Mouse (Mus musculus) hindlimb bud, embryonic 11.5 days (tissue): ENCODE measurements around the gene Map1s.
"Not testable (repeated sequence)": the region's sequence is repeated elsewhere in the genome, so short reads cannot be mapped to it uniquely, and the experiment has no call there.

ENCODE experiments used
- DNase-seq: peaks from one replicate; pipeline ENCODE4 v3.0.0-alpha.2; 2012; ENCODE audit warnings: low read depth, low spot score; ENCODE audit errors: extremely low spot score

Gene Map1s

DNA sequence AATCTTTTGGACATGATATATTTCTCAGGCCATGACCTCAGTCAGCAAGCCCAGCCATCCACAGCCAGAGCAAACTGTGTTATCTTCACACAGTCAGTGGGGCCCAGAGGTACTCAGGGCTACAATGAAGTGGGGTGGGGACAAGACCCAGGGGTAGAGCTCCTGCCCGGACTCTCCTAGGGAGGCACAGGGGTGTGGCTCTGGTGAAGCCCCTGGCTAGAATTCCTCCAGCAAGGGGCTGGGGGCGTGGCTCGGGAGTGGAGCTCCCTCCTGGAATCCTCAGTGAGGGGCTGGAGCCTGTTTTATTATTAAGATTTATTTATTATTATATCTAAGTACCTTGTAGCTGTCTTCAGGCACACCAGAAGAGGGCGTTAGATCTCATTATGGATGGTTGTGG, 29.4 kb upstream of the Map1s start:
- no peak for DNase-seq

- no peak for DNase-seq
These were observed 27.6 kb upstream of the Map1s start for GRCm38 (mm10) chr8:70878178-70878577.

GRCm38 (mm10) chr8:70879500-70879899, 26.2 kb upstream of the Map1s start:
- no peak for DNase-seq

DNA sequence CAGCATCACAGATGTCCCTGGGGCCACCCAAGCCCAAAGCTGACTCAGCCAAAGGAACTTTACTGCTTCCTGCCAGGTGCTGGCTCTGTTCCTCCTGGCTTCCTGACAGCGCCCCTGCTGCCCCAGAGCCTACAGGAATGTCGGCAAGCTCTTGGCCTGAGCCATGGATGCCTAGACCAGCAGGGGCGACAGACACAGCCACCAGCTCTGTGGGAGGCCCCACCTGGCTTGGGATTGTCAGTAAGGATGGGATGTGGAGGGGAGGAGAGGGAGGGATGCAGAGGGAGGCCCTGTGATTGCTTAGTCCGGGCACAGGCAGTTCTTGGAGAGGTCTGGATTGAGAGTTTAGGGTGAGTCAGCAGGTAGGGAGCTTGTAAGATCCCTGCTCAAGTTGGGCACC, 25.6 kb upstream of the Map1s start:
- no peak for DNase-seq

DNA sequence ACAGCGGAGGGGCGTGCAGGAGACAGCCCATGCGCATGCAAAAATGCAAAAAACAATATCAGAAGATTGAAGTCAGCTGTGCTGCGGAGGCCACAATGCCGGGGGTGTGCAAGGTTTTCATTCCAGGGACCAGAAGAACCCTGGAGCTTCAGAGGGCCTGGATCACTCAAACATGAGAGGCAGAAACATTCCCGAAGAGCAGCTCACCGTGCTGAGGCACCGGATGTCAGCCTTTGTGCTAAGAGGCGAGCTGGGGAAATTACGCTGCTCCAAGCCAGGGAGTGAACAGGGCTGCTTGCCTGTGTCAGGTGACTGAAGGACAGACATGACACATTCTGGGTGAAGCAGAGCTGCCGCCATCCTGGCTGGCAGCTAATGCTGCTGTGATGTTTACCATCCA, 25.2 kb upstream of the Map1s start:
- no peak for DNase-seq

DNA sequence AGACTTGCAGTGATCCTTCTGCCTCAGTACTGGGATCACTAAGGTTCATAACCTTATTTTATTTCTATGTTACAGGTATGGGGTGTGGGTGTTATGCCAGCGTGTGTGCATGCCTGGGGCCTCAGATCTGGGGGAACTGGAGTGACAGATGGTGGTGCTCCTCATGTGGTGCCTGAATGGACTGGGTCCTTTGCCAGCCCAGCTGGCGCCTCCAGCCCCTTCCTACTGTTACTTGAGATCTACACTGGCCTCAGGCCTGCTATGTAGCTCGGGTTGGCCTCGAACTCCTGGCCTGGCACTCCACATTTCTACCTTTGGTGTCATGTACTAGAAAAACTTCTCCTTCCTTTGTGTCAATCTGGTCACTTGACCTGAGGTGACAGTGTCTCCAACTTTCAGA, 21.5 kb upstream of the Map1s start:
- DNase-seq, result no peak

DNA sequence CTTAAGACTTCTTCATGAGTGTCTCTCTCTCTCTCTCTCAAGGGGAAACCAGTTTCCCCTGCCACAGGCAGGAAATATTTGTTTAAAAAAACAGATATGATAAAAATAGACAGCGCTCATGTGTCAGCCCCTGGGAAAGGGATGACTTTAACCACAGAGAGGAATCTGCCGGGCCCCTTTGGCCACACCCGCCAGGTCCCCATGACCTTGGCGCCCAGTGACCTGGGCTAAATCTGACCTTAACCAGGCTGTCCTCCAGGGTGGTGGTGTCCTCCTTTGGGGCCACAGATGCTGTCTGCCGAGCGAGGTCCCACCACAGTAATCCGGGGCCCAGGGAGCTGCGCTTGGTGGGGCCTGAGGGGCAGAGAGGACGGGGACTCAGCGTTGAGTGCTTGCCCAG, 21.0 kb upstream of the Map1s start:
- no peak for DNase-seq

GRCm38 (mm10) chr8:70885612-70886011, 20.1 kb upstream of the Map1s start:
- DNase-seq, result no peak

DNA sequence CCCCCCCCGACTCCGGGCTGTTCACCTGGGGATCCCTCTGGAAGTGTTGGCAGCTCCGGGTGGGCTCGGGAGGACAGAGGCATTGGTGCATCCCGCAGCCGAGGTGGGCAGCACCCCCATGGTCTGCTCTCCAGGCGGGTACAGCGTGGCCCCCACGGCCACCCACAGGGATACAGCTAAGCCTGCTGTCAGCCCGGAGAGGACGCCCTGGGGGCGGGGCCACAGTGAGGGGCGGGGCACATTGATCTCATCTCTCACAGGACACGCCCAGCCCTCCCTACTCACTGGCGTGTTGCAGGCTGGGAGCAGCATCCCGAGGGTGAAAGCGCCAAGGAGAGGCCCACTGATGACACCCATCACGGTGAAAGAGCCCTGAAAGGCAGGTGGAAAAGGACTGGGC, 18.1 kb upstream of the Map1s start:
- DNase-seq, result no peak

- no peak for DNase-seq
These were observed 15.1 kb upstream of the Map1s start for GRCm38 (mm10) chr8:70890656-70891055.

GRCm38 (mm10) chr8:70891356-70891755, 14.4 kb upstream of the Map1s start:
- no peak for DNase-seq

DNA sequence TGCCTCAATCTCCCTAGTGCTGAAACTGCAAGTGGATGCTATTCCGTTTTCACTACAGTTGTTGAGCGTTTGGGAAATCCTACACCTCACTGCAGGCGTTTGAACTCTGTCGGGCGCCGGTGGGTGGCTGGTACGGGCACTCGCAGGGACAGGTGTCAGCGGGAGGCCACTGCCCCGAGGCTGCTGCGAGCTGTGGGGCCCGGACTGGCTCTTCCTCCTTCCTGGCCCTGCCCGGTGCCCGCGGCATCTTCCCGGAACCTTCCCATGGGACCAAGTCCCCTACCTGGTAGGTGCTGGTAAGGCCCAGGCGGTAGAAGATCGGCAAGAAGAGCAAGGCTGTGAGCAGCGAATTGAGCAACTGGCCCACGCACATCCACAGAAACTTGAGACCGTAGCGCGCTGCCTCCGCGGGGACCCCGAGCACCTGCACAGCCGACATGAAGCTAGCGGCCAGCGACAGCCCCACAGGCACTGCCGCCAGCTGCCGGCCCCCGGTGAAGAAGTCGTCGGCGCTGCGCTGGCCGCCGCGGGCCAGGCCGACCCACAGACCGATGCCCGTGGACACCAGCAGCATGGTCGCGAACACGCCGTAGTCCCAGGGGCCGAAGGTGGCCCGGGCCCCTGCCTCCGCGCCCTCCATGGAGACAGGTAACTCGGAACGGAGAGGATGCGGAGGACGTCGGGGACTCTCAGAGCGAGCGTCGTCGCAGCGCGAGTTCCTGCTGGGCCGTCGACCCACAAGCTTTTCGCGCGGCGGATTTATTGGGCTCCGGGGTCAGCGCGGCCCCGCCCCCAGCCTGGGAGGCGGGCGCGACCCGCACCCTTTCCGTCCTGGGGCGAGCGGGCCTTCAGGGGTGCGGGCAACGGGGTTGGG, 13.5 kb upstream of the Map1s start, which contains the start of gene Slc5a5:
Gene Slc5a5 (minus strand): TSS at position 736 of the 874 bp plus-strand sequence.
- DNase-seq, result no peak

DNA sequence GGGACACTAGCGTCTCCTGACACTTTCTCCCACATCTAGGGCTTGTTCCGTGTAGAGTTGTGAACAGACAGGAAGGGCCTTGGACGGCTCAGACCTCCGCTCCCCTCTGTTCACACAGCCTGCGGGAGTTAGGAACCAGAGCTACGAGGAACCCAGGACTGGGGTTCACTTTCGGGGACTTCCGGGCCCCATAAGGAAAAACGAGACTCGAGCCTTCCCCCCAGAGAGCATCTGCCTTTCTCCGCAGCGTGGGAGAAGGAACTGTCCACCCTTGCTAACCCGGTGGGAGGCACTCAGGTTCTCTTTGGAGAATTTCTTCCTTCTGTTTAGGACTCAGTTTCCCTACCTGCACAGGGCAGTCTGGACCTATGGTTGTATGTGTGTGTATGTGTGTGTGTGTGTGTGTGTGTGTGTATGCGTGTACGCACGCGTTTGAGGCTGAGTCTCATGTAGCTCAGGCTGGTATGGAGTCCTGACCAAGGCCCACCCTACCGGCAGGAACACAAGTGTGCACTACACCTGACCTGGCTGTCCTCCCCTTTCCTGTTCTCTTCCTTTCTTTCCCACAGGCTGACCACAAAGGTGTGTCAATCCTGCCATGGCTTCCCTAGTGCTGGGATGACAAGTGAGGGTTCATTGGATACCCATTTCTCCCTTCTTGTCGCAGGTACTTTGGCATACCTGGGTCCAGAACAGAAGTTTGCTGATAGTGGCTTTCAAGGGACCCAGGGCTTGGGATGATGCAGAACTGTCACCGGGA, 12.7 kb upstream of the Map1s start:
- no peak for DNase-seq

DNA sequence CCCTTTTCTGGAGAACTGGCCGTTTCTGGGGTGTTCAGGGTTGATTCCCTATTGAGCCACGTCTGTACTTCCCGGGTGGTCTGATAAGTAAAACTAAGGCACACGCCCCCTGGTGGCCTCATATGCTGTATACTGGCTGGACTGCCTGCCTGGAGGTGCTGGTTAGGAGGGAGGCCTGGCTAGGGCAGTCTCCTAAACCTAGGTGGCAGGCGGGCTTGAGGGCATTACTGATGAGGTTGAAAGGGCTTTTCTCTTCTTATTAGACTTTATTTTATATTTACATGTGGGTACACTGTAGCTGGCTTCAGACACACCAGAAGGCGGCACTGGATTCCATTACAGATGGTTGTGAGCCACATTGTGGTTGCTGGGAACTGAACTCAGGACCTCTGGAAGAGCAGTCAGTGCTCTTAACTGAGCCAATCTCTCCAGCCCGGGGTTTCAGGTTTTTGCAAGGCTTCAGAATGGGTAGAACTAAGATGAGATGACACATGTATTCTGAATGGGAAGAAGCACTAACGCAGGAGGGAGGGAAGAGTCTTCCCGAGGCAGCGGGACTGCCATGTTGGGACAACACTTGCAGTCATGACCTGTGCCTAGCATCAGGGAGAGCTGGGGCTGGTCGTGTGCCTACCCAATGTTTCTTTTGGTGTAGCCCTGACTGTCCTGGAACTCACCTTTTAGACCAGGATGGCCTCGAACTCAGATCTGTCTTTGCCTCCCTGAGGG, 11.9 kb upstream of the Map1s start:
- no peak for DNase-seq

DNA sequence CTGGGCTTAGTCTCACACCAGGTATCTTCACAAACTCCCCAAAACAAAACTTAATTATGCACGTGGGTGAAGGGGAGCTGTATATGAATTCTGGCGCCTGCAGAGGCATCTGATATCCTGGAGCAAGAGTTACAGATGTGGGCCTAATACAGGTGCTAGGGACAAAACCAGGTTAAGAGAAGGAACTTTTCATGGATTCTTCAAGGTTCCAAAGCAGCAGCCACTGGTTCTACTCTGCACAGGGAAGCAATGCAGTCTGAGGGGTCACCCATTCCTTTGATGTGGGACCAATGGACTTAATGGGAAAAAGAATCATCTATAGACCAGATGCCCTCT, 11.4 kb upstream of the Map1s start:
- no peak for DNase-seq

DNA sequence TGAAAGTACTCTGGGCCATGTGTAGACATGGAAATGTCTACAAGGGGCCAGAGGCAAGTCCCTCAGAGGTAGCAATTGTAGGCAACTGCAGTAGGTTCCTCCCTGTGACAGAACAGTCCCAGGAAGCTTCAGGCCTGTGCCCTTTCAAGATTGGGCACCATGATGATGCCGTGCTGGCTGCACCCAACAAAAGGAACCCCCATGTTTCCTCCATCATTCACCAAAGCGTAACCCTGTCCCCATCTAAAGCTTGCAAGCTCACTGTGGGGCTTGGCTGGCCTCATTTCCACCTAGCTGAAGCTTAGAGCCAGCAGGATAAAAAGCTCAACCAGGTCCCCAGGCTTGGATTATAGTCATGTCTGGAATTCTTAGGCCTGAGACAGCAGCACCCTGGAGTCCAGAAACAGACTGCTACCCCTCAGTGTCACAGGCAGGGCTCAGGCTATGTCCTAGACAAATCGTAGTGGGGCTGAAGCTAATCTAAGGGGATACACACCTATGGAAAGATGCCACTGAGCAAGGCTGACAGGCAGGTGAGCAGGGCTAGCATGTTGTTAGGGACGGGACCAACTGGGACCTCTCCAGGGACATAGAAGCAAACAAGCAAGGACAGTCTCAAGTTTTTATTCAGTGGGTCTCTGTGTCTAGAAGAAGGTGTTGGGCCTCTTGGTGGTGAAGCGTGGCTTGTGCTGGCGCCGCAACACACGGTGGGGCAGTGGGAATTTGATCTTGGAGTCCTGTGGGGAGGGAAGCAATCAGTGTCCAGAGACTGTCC, 10.8 kb upstream of the Map1s start:
- DNase-seq, result no peak

DNA sequence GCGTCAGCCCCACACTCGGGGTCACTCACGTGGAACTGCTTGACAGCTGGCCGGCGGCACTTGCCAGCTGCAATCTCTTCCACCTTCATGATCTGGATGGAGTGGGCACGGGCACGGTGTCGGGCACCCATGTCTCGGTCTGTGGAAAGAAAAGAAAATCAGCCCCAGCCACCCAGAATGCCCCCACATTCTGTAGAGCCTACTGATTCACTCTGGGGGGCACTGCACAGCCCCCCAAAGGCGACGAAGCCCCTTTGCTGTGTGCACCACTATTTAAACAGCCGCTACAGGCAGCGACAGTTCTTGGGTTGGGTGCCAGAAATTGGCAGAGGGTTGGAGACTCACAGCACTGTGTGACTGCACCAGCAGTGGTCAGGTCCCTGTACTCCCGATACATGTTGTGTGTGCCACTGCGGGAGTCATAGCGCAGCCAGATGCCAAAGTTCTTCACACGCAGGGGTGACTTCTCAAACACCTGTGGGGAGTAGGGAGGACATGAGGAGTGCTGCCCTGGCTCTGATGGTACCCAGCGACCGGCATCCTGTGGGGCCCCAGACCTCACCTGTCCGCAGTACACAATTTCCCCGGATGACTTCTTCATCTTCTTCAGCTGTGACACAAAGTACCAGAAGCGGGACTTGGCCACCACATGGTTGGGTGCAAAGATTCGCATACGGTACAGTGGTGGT, 10.0 kb upstream of the Map1s start:
- DNase-seq, result not testable (repeated sequence)

GRCm38 (mm10) chr8:70896316-70897020, 9.3 kb upstream of the Map1s start:
- no peak for DNase-seq

DNA sequence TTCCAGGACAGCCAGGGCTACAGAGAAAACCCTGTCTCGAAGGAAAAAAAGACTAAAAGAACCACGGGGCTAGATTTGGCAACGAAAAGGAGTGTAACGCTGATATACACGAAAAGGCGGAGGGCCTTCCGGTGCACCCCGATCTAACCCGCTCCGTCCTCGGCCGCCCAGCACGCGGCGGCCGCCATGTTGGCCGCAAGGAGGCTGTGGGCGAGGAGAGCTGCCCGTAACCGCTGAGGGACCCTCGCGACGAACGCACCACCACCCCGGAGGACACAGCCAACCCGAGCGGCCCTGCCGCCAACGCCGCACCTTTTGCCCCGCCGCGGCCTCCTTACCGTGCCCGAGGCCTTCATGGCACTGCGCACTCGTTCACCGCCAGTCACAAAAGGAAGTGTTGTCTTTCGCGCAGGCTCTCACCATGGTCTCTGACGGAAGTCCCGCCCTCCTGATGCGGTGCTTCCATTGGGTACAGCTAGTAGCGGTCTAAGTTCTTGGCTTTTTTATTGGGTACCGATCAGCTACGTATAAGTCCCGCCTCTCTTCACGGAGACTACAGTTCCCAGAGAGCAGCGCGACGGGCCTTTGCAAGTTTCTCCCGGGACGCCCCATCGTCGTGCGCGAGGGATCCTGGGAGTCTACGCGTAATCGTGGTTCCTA, 8.6 kb upstream of the Map1s start, which contains the start of gene Rpl18a:
Gene Rpl18a (minus strand): TSS at position 392 of the 660 bp plus-strand sequence.
- DNase-seq, result peak; percentile 94
